Mouse (Mus musculus) right cerebral cortex, postnatal 36 days (tissue): Measurements from ENCODE around the gene Cdadc1.

ENCODE experiments used
- DNase-seq, 2 experiments: peaks; one replicate each; pipeline ENCODE4 v3.0.0; 2022; ENCODE audit warnings: low spot score in 2 of 2, mixed read lengths in 1 of 2

Gene Cdadc1

GRCm38 (mm10) chr14:59612920-59613625 lies 15.3 kb upstream of the Cdadc1 start:
- no peak for DNase-seq

GRCm38 (mm10) chr14:59607021-59607420 lies 9.3 kb upstream of the Cdadc1 start:
- no peak for DNase-seq

- DNase-seq, result peak in 1 of 2 experiments; percentile 32
Observed at GRCm38 (mm10) chr14:59605671-59606353, 8.1 kb upstream of the Cdadc1 start.

DNA sequence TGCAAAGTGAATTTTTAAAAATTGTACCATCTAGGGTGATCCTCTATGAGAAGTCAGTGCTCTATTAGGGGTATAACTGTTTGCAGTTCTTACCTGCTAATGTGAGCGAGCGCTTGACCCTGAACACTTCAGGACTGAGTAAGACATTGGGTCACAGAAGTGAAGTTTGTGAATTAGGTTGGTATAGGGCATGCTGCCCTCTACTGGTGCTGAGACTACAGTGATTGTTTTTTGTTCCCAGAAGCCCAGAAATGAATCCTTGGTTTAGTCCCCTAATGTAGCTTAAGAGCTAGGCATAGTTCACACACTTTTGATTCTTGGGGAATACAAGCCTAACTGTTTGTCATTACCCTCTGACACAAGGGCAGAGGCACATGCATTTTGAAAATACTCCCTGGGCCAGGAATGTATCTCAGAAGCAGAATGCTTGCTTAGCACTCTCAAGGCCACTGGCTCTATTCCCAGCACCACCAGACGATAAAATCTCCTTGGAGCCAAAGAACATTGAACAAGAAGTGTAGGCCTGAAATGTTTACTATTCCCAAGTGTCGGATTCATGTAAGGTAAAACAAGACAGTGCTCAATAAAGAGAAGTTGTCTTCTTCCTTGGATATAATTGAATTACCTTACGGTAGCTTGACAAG lies 6.4 kb upstream of the Cdadc1 start:
- no peak for DNase-seq

DNA sequence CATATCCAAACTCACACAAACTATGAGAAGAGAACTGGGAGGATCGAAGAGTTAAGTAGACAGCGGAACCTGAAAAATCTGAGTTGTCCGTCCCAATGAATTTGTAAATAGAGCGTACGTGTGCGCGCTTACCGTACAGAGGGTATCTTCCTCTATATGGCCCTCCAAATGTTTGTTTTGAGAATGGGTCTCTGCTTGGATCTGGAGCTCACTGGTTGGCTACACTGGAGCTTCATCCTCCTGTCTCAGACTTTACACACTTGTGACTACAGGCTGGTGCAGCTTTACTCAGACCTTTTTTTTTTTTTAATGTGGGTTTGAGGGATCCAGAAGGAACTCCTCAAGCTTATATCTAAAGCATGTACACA lies 485 bp upstream of the Cdadc1 start:
- DNase-seq, result no peak

DNA sequence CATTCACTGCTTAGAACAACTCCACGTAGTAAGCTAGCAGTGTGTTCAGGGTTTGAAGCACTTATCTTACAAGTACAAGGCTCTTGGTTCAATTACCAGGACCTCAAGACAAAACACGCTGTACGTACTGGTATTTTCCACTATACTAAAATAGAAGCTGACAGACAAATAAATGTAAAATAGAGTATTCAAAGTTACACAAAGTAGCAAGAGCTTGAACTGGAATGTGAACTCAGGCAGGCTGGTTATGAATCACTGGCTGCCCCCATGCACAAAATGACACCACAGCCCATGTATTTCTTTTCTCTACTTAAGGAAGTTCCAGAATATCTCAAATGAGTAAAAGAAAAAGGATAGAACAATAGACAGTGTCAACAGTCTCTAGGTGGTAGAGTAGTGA lies 2.8 kb downstream of the Cdadc1 start:
- no peak for DNase-seq

DNA sequence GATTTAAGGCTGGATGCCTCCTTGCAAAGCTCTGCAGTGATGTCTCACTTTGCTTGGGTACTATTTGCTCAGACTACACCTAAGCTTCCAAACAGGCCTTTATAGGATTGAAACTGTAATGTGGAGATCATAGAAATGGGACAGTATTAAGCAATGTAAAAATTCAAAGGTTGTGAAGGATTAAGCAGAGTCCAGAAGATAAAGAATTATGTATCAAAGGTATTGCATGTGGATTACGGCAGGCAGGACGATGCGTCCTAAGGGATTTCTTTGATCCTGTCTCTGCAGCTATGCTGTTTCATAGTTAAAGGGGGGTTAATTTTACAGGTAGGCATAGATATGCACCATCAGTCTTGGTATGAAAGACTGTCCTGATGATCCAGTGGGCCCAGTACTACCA lies 5.2 kb downstream of the Cdadc1 start:
- no peak for DNase-seq

DNA sequence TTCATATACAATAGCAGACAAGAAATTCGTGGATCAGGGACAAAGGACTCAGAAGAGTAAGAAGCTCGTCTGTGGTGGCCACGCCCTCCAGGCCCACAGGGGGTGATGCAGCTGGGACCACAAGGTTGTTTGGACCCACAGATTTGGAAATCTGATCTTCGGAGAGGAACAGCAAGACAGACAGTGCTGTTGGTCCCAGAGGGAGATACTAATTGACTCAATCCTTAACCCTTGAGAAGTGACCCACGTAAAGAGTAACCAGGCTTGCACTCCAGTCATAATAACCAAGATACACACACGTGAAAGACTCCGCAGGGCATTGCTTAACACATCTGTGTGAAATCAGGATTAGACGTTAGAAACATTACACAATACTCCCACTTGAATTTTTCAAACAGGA lies 5.9 kb downstream of the Cdadc1 start:
- no peak for DNase-seq

GRCm38 (mm10) chr14:59590614-59591013 lies 7.1 kb downstream of the Cdadc1 start:
- no peak for DNase-seq

- DNase-seq, result no peak
Observed at GRCm38 (mm10) chr14:59576385-59576784, 21.4 kb downstream of the Cdadc1 start.

DNA sequence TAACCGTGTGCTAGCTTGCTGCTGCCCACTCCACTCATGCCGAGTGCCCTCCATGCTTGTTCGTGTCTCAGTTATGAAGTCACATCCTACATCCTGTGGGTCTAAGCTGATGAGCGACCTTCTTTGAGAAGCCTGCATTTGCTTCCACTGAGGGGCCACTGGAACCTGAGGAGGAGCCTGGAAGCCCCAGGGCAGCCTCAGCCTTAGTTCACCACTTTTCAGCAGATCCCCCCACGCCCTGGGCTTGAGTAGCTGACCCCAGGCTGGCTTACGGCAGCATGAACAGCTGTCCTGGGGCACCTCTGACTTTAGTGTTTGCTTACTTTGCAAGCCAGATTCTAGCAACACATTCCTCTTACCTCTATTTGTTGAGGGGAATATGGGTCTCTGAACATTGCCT lies 31.0 kb downstream of the Cdadc1 start:
- no peak for DNase-seq

DNA sequence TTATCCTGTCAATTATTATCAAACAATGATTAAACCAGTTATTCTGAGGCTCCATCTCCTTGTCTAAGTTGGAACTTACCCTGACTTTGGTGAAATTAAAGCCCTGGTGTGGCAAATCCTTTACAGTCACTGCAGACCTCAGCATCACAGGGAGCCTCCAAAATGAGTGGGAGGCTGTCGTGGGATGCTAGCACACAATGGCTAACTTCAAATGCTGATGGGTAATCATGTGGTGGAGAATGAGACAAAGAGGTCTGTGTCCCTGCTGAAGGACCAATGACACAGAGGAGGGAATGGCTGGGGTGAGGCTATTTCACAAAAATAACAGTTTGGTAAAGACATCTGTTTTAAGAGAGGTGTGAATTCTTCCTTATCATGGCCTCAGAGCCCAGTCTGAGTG lies 39.9 kb downstream of the Cdadc1 start:
- DNase-seq, result no peak

- DNase-seq, result no peak
Observed at GRCm38 (mm10) chr14:59557071-59557470, 40.7 kb downstream of the Cdadc1 start.

- DNase-seq, result peak; percentile 30 to 48
Observed at GRCm38 (mm10) chr14:59555928-59556531, 41.7 kb downstream of the Cdadc1 start.

- DNase-seq, result no peak
Observed at GRCm38 (mm10) chr14:59555018-59555417, 42.7 kb downstream of the Cdadc1 start.

DNA sequence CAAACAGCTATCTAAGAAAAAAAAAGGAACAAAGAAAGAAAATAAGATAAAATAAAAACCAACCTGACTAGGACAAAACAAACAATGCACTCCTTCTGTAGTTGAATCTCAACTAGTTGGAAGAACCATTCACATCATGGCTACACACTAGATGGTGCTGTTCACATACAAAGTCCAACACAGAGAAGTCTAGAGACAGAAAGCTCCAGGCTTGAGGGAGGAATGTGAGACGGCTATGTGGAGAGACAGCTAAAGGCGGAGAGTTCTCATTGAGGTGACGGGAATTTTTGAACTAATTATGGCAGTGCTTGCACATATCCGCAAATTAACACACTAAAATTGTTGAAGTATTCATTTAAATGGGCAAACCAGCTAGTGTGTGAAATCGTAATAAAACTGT lies 43.7 kb downstream of the Cdadc1 start:
- no peak for DNase-seq

DNA sequence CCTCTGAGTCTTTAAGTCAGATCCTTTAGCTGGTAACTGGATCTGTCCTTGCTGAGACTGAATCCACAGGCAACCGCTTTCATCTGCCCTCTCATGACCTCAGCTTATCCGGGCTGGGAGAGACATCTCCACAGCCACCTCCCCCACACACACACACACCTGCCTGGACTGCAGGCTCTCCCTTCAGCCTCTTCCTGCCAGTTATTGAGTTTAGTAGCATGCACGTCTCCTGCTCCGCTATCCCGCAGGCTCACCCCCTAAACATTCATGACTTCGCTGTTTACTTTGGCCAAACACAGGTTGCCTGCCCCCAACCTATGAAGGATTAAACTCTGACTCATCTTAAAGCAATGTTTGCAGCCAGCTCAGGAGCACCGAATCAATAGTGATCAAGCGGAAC lies 45.8 kb downstream of the Cdadc1 start:
- DNase-seq, result no peak

DNA sequence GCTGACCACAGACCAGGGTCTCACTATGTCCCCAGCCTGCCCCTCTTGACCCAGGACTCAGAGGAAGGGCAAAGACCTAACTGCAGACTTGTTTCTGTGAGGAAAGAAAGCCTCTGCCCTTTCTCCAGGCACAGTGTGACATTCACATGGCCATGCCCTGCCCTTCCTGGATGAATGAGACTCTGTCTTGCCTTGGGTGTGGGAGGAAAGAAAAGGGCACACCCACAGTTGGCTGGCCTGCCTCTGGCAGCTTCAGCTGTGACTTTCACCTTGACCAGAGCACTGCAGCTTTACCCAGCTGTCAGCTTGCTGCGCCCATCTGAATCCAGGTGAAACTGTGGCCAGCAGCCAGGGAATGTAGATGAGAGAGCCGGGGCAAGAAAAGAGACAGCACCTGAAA lies 46.9 kb downstream of the Cdadc1 start:
- DNase-seq, result no peak

DNA sequence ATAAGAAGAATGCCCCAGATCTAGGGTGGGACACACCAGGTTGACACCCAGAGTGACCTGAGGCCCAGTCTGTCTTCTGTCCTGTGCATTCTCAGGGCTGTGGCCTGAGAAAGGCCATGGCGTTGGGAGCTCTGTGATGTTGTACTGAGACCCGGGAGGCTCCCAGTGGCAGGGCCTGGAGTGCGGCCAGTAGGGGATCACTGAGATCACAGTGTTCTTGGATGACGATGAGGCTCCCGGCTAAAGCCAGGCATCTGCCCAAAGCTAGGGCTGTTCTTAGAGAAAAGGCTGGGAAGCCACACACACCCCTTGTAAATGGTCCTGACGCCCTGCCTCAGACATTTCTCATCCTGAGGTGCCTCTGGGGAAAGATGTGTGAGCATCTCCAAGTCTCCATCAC lies 48.7 kb downstream of the Cdadc1 start:
- DNase-seq, result peak in 1 of 2 experiments; percentile 22

DNA sequence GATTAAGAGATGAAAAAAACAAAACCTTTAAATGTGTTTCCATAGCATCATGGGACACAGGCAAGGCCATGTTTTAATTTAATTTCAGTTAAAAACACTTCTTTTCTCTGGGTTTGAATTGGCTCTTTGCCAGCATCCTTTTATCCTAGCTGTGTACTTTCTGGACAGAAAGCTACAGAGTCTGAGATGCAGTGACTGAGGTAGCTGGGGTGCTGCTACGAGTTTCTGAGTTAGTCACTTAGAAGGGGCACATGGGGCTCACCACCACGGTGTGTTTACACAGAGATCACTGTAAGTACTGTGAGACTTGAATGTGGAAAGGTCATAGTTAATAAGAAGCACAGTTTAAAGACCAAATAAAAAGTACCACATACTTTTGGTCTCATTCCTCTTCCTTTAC lies 49.2 kb downstream of the Cdadc1 start:
- DNase-seq, result no peak

DNA sequence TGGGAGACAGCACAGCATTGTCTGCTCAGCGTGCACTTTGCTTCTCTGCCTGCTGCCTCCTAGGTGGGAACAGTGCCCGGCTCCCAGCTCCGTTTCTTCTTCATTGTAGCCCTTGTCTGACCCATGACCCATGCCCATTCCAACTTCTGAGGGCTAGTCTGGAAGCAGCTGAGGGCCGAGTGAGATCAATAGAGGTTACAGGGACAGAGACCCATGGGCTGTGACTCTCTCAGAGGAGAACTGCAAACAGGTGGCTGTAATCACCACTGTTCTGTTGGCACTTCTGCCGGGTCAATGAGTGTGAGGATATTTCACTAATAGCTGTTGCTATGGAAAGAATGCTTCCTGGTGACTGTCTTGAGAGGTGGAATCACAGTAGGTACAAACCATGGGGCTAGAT lies 50.2 kb downstream of the Cdadc1 start:
- no peak for DNase-seq

GRCm38 (mm10) chr14:59546162-59546880 lies 51.4 kb downstream of the Cdadc1 start:
- DNase-seq, result no peak
